Mouse (Mus musculus) olfactory bulb, adult 2 months (tissue): Measurements from ENCODE around the gene Ddah2.

Experiments used
- CTCF ChIP-seq: fragments of 200-500 bp; IDR thresholded peaks from 2 replicates; pipeline ENCODE4 v1.5.1; 2012; ENCODE audit warnings: low read depth, mild to moderate bottlenecking, low read length, moderate library complexity; ENCODE audit not compliant: insufficient read depth
- POLR2A ChIP-seq: fragments of 200-500 bp; IDR thresholded peaks from 2 replicates; pipeline ENCODE4 v1.6.1; 2012; ENCODE audit warnings: mild to moderate bottlenecking, low read depth, low read length, moderate library complexity; ENCODE audit not compliant: insufficient read depth

- TF ChIP-seq POLR2A = no peak
- TF ChIP-seq CTCF = no peak
Measured at GRCm38 (mm10) chr17:35082841-35083576, 24.2 kb downstream of the Ddah2 start.
